Mouse (Mus musculus) kidney, embryonic 15.5 days (tissue): ENCODE results near the gene Trim65. TPM values are rescaled to one million over a fixed set of nuclear protein-coding genes. Genes with fewer than 3 reads are reported as not detected.

Experiments
- polyA plus RNA-seq: library from polyadenylated mRNA; unstranded; fragments of >200 nt; fragmentation: Nextera tagmentation; extraction: Ambion mirVana; gene quantifications from 2 replicates; pipeline ENCODE4 v1.2.1, GENCODE M21; 2015

The Trim65 gene
- polyA plus RNA-seq, 1 experiment from 2014 or later, result 5.4 TPM

Other genes starting within 250 kb of the Trim65 start
- gene Smim5, start 231.2 kb downstream of the Trim65 start, polyA plus RNA-seq, result 3.9 and 4.1 TPM in 2 replicates
- gene Smim6, start 219.1 kb downstream of the Trim65 start, polyA plus RNA-seq, result 9.1 and 9.9 TPM in 2 replicates
- 41.6 and 44.5 TPM in 2 replicates for gene Sap30bp, start 197.8 kb downstream of the Trim65 start, polyA plus RNA-seq
- gene Recql5, start 197.7 kb downstream of the Trim65 start, polyA plus RNA-seq, result 21.3 and 24.3 TPM in 2 replicates
- 2.1 and 2.7 TPM in 2 replicates for gene Itgb4, start 156.4 kb downstream of the Trim65 start, polyA plus RNA-seq
- gene Galk1, start 118.4 kb downstream of the Trim65 start, polyA plus RNA-seq, result 194 and 208 TPM in 2 replicates
- gene H3f3b, start 103.2 kb downstream of the Trim65 start, polyA plus RNA-seq, result 1,673 and 1,817 TPM in 2 replicates
- gene Unk, start 100.8 kb downstream of the Trim65 start, polyA plus RNA-seq, result 37.3 and 40.1 TPM in 2 replicates
- gene Unc13d, start 53.2 kb downstream of the Trim65 start, polyA plus RNA-seq, result 1.3 and 1.5 TPM in 2 replicates
- 82.1 and 101 TPM in 2 replicates for gene Wbp2, start 44.1 kb downstream of the Trim65 start, polyA plus RNA-seq
- gene Trim47, start 3.9 kb downstream of the Trim65 start, polyA plus RNA-seq, result 21.4 and 24.6 TPM in 2 replicates
- 102 and 112 TPM in 2 replicates for gene Mrpl38, start 7.7 kb upstream of the Trim65 start, polyA plus RNA-seq
- 37.4 and 41.4 TPM in 2 replicates for gene Fbf1, start 37.0 kb upstream of the Trim65 start, polyA plus RNA-seq
- gene Ten1, start 67.7 kb upstream of the Trim65 start, polyA plus RNA-seq, result 75.6 and 79.4 TPM in 2 replicates
- 32.6 and 35.9 TPM in 2 replicates for gene Acox1, start 67.9 kb upstream of the Trim65 start, polyA plus RNA-seq
- gene Evpl, start 106.9 kb upstream of the Trim65 start, polyA plus RNA-seq, result 2.8 and 2.9 TPM in 2 replicates
- gene Srp68, start 143.1 kb upstream of the Trim65 start, polyA plus RNA-seq, result 91.3 and 96.5 TPM in 2 replicates
- gene Galr2, start 149.8 kb upstream of the Trim65 start, polyA plus RNA-seq, result 0.22 and 0.32 TPM in 2 replicates
- gene Exoc7, start 176.1 kb upstream of the Trim65 start, polyA plus RNA-seq, result 61.8 and 64.0 TPM in 2 replicates
- 2.9 TPM in 2 replicates for gene Foxj1, start 204.3 kb upstream of the Trim65 start, polyA plus RNA-seq